Mouse (Mus musculus): ENCODE data around the gene Hoxa3.

The Hoxa3 gene

DNA sequence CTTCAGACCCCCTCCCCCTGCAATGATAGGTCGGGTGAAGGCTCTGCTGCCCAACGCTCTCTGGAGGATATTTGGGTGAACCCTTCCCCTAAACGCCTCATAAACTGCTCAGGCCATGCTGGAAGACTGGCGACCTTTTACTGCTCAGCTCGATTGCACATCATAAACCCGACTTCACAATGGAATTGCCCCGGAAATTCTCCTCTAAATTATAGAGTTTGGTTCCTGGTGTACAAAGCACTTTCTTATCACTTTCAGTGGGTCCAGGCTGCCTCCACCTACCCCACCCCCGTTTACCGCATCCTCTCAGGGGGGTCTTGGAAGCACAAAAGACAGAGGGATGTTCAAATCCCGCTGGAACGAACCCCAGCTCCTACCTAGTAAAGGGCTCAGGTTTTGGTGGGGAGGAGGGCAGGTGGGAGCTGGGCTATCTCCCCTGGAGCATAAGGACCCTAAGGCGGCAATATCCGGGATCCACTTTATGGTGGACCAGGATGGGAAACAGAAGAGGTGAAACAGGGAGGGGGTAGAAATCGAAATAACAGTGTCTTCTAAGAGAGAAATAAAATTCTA lies 5.6 kb upstream of the Hoxa3 start:
- DNase-seq, result no peak

DNA sequence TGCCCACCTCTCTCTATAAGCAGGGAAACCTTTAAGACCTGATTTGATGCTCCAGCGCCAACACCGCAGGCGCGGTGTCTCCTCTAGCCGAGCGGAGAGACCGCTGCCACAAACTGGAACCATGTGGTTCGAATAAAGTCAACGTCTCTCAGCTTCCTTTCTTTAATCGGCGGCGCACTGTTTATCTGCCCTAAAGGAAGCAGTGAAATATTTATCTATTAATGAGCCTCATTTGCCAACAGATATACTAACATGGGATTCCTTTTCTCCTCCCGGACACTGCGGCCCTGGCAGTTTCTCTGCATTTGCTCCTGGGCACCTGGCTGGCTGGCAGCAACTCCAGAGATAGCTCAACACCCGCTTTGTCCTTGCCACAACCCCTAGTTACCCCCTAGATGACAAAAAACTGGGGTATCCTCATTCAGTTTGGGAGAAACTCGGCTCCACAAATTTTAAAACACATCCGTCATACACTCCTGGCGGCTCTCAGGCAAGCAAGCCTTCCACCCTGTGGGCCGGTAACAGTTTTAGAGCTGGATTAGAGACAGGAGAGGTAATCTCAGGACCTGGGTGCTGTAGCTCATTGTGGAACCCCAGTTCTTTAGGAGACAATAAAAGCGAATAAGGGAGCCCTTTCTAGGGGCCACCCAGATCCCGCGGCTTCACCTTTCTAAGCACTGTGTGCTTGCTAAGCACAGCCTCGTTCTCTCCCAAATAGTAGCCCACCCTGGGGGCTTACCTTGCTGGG lies 4.9 kb upstream of the Hoxa3 start:
- DNase-seq, result no peak

DNA sequence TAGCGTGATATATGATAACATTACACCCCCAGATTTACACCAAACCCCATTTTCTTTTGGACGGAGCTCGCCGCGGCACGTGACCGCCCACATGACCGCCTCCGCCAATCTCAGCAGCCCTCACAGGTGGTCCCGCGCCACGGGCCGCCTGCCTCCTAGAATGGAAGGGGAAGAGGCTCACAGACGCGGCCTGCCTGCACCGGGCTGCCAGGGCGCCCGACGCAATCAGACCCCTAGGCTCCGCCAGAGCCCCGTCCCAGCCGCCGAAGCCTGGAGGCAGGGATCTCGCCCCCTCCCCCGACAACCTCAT lies 4.3 kb upstream of the Hoxa3 start:
- peak; percentile 93 for DNase-seq

DNA sequence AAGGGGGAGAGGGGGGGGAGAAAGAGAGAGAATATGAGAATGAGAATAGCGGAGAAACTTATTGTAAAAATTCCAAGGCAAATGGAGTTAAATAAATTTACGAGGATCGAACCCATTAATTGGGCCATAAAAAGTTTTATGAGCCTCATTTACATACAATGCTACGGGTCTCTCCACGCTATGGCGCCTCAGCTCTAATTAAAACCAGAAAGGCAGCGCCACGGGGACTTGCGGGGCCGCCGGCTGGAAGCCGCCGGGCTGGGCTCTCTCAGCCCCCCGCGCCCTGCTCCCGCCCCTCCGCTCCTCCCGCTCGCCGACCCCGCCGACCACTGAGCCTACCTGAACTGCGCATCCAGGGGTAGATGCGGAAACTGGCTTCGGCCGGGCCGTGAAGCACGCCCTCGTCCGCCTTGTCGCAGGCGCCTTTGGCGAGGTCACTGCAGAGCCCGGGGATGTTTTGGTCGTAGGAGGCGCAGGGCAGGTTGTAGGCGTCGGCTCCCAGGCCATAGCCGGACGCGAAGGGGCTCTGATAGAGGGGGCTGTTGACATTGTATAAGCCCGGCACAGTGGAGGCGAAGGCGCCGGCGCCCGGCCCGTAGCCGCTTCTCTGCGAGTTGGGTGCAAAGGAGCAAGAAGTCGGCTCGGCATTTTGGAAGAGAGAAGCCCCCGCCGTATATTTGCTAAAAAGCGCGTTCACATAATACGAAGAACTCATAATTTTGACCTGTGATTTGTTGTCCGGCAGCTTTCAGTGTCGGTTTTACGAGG lies 3.7 kb upstream of the Hoxa3 start:
- no peak for DNase-seq

DNA sequence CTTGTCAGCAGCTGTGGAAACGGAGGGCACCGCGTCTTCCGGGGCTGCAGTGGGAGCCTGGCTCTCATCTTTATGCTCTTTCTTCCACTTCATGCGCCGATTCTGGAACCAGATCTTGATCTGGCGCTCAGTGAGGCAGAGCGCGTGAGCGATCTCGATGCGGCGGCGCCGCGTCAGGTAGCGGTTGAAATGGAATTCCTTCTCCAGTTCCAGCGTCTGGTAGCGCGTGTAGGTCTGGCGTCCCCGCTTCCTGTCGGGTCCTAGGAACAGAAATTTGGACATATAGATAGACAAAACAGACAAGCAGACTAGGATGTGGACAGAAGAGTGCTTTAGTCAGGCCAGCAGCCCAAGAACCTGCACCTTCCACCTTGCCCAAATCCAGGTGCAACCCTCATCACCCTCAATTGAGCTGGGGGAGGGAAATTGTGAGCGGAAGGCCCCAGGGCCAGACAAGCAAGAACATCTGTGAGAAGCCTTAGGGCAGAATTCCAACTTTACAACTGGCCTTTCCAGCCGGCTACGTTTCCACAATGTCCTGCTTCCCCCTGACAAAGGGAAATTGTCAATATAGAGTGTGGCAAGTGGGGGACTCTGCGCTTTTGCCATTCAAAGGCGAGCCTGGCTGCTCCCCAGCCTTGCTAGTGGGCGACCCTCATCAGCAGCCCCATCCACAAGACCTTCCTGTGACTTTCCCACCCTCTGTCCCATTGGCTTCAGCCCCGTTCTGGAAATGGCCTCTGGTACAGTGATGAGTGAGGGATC lies 2.8 kb upstream of the Hoxa3 start:
- DNase-seq, result no peak

DNA sequence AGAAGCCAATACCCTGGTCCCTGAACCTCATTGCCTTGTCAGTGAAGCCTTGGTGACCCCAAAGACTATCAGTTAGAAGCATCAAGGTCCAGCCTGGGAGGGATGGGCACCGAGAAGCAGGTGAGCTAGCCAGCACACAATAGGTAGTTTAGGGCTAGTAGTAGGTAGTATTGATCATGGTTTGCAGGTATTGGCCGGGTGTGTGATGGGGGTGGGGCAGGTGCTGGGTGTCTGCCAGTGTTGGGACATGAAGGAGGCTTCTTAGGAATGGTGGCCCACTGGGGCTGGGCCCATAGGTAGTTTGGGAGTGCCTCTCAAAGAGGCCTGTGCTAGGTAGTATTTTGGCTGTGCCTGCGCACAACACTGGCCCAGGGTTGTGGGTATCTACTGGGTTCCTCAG lies 1.9 kb upstream of the Hoxa3 start:
- DNase-seq, result no peak

DNA sequence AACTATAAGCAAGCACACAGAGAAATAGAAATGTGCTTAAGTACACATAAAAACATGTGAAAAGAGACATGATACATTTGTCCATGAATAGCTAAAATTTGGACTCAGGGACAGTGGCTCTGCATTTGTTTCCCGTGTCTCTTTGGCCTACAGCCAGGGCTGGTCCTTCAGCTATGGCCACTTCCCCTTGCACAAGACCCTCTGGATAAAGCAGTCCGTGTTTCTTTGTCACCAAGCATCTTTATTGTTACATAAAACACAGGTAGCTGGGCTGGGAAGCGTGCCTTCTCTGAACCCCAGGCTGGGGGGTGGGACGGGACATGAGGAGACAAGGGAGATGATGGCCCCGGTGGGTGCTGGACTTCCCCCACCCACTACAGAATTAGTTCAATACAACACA lies 1.1 kb upstream of the Hoxa3 start:
- DNase-seq, result no peak

DNA sequence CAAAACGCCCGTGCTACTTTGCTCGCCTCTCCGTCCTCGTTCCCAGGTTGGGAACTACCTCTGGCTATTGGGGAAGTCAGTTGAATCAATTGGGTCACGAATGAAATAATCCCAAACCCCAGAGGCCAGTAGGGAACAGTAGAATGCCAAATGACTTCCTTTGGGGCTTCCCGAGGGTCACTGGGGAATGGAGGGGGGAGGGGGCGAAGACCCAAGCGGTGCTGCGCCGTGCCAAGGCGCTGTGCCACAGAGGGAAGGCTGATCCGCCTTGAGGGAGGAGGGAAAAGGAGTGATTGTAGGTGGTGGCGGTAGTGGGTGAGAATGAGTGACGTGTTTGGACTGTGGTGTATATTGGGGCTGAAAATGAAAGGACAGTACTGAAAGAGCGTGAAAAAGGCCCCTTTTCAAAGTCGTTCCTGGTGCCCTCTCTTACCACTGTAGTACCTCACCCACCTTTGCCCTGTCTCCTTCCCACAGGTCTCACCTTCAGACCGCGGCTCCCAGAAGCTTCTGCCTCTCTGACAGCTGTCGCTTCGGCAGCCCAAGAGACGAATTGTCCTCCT lies 499 bp downstream of the Hoxa3 start:
- DNase-seq, result no peak

DNA sequence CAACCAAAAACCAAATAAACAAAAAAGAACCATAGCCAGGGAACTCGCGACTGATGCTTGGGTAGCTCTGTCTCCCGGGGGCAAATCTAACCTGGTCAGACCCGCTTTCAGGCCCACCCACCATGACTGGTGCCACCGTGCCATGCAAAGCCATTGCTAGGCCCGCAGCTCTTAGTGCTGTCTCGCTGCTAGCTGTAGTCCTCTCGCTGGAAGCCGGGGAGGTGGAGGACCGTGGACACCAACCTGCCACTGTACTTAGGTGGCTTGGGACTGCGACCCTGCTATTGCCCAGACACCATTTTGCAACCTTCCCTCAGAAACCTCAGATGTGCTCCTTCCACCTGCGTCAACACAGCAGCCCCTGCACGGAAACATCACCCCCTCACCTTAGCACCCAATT lies 1.2 kb downstream of the Hoxa3 start:
- no peak for DNase-seq

DNA sequence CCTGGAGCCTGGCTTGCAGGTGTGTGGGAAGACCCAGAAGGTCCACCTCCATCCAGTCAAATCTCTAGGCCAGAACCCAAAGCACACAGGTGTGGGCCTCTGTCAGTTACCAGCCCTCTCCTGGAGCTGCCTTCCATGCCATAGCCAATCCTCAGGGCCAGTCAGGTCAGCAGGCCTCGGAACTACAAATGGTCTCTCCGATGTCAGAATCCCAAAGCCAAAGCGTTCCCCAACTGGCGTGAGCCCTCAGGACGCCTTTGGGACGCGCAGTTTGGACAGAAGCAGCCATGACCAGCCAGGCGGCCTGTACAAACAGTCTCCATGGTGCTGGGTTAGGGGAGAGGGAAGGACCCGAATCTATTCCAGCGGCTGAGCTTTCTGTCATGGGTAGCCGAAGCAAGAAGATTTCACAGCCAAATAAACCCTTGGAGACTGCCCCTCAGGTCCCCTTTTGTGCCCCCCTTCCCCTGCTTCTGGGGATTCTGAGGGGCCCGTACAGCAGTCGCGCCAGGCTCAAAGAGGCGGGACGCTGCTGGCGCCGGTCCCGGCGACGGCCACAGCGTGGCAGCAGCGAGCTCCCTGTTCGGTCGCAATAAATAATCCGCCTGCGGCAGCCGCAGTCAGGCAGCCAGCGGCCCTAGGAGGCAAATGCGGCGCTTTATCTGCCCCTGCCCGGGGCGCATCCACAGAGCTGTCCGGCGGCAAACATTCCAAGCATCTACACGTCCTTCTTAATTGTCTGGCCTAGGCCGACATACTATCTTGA lies 1.8 kb downstream of the Hoxa3 start:
- peak; percentile 92 for DNase-seq

DNA sequence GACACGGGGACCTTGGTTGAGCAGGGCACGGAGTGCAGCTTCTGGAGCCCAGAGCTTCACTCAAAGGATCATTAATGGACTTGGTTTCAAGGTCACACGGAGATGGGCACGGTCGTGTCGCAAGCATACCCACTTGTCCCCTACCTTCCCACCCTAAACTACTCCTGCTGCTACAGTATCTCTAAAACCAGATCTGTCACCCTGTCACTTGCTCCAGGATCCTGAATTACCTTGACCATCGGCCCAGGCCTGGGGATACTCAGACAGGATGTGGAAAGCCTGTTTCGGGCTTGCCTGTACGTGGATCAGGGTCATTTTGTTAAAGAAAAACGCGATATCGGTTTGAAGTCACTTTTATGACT lies 3.5 kb downstream of the Hoxa3 start:
- DNase-seq, result no peak

DNA sequence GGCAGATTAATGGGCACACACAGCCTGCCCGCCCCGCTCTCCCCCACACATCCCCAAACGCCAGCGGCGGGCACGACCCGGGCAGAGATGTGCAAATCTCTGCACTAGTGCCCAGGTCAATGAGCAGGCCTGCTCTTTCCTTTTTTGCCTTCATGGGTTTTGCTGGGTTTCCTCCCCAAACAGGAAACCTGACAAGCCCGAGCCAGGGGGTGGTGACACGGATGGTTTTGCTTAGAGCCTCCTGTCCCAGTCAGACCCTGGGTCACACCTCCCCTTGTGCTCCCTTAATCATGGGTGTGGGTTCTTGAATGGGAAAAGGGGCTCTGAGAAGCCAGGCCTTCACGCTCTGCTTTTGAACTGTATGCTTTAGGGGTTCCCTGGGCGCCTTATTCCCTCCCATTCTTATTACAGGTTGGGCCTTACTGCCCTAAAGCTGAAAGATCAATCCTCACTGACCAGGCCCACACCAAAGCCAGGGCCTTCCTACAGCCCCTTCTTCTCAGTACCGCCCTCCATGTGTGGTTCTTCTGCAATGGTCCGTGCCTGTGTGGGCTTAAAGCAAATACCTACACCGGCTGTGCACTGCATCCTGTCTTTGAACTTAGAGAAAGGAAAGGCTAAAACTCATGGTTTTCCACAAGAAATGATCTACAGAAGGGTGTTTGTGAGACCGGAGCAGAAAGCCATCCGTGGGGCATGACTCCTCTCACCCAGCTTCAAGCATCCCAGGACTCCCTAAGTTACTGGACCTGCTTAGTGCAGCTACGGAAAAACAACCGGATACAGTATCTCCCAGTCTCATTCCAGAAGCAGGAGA lies 4.1 kb downstream of the Hoxa3 start:
- no peak for DNase-seq

DNA sequence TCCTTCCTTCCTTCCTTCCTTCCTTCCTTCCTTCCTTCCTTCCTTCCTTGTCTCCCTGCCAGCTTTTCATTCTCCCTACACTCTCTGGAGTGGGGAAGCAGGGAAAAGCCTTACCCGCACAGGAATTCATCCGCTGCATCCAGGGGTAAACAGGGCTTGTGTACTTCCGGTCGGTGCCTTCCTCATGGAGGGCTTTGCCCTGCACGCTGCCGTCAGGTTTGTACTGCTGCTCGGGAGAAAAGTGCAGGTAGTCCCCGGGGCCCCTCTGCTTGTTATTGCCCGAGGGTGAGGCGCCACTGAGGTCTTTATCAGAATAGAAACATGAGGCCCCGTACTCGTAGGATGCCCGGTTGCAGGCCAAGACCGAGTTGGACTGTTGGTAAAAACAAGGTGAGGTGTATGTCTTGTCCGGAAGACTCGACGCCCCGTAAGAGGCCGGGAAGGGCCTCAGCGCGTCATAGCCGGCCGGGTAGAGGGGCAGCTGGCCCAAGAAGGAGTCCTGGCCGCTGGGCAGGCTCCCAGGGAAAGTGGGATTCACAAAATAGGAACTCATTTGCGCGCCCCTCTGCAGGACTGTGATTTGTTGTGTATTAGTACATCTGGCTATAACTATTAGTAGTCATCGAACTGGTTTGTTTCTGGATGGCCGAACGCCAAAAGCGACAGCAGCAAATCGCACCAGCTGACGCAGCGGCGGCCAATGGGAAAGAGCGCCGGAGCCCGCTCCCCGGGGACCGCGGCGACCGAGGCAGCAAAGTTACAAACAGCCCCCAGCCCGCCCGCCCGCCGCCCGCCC lies 4.9 kb downstream of the Hoxa3 start, which contains the start of gene Hoxa6:
TSS of gene Hoxa6 (minus strand) at position 651 of the 796 bp plus-strand sequence.
- no peak for DNase-seq

DNA sequence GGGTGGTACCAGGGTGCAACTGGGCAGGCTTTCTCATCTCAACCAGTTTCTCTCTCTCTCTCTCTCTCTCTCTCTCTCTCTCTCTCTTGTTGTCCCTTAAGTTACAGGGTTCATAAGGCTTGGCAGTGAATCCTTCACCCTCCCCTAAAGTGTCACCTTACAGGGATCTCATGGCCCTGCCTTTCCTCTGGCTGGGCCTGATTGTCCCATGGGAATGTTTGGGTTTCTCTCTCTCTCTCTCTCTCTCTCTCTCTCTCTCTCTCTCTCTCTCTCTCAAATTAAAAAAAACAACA lies 5.5 kb downstream of the Hoxa3 start:
- DNase-seq, result no peak

DNA sequence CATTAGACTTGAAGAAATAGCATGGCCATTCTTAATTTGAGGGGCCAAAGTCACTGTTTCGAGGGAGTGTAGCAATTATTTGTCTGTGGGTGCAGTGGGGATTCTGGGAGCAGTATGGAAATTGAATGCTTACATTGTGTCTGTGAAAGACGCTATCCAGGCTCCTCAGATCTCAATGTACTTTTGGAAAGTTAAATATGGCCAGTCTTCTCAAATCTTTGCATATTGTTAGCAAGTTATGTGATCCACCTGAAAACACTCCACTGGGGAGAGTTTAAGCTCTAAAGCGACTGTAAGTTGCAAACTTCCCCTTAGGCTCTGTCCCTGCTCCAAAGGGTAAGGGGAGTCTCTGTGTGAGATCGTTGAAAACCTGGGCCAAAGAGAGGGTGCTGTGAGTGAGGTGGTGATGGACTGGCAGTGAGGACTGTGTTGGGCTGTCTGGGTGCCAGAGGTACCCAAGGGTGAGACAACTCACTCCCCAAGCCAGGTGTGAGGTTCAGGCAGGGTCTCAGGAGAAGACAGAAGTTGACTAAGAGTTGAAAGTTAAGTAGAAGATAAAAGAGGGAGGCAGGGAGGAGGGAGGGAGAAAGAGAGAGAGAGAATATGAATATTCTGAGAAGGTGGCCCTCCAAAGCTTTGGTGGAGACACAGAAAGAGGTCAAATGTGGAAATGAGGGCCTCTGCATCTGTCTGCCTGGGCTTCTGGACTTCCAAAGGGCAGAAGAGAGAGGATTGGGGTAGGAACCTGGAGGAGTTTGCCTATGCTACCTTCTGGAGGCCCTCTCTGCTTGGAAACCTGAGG lies 6.1 kb downstream of the Hoxa3 start:
- no peak for DNase-seq

DNA sequence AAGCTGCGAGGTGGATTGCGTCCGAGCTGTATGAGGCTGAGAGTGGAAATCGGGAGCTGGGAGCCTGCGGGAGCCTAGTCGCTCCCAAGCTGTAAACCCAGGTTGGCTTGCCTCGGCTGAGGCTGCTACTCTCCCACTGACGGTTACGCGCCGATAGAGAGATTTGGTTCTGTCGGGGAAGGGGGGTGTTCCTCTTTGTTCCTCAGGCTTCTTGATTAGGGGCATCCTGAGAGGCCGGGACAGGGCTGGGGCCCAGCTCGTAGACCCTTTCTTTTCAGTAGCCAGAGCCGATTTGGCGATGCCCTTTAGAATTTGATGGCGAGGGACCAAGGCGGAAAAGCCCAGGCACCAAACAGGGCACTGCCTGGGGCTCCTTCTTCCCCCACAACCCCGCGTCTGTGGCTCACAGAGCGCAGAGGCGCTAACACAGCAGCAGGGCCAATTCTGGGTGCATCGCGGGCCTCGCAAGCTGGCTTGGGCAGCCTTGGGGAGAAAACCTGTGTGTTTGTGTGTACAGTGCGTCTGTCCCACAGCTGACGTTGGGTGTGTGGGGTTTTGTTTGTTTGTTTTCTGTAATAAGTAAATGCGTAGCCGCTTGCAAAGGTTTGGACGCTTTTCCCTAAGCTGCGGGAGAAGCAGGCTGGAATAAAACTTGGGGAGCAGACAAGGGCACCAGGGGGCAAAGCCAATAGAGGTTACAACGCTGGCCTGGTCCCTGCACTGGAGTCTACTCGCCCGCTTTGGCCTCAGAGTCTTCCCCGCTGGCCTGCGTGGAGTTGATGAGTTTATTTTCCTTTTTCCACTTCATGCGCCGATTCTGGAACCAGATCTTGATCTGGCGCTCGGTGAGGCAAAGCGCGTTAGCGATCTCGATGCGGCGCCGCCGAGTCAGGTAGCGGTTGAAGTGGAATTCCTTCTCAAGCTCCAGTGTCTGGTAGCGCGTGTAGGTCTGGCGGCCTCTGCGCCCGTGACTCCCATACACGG lies 7.2 kb downstream of the Hoxa3 start:
- peak; percentile 63 for DNase-seq

DNA sequence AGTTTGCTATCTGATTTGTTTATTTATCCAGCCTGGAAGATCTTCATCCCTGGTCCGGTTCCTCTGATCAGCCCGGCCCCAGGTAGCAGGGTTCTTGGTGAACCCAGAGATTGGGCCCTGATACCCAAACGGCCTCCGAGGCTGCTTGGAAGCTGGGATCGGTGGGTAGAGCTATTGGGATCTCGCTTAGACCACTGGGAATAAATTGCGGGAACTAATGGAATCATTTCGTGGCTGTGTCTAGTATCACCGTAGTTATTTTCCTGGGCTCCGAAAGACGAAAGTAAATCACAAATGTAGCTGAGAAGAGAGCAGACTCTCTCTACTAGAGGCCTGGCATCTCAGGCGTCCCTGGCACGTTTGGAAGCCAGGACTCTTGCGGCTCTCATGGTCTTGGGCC lies 7.9 kb downstream of the Hoxa3 start:
- DNase-seq, result no peak

DNA sequence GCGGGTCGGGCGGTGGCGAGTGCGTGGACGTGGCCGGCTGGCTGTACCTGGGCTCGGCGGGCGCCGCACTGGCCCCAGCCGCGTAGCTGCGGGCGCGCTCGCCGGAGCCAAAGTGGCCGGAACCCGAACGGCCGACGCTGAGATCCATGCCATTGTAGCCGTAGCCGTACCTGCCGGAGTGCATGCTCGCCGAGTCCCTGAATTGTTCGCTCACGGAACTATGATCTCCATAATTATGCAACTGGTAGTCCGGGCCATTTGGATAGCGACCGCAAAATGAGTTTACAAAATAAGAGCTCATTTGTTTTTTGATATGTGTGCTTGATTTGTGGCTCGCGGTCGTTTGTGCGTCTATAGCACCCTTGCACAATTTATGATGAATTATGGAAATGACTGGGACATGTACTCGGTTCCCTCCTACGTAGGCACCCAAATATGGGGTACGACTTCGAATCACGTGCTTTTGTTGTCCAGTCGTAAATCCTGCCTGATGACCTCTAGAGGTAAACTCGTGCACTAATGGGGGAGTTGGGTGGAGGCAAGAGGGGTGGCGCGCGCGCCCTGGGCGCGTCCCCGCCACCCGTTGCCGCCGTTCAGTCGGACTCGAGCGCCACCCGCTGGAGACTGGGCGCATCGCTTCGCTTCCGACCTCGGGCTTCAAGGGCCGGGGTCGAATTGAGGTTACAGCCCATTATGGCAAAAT lies 8.9 kb downstream of the Hoxa3 start, which contains the start of gene Hoxa5:
TSS of gene Hoxa5 (minus strand) at position 538 of the 703 bp plus-strand sequence.
- DNase-seq, result peak; percentile 92
